Mouse (Mus musculus) kidney, embryonic 14.5 days (tissue): ENCODE results near the gene Lias. TPM values are rescaled to one million over a fixed set of nuclear protein-coding genes. Genes with fewer than 3 reads are reported as not detected.

ENCODE experiments used
- ATAC-seq: fragments of 200-750 bp; cut with Nextera tagmentation; 2 replicates; pipeline ENCODE4 v1.8.0; 2017; ENCODE audit warnings: moderate number of reproducible peaks, mild to moderate bottlenecking, moderate TSS enrichment, moderate library complexity; ENCODE audit not compliant: low FRiP score, low TSS enrichment
- H3K27ac ChIP-seq: fragments of 300-500 bp; sonication (generic); 2 replicates; pipeline ENCODE4 v1.5.1; 2014; ENCODE audit warnings: low read depth, mild to moderate bottlenecking, low read length, moderate library complexity, mixed read lengths
- H3K27me3 ChIP-seq: fragments of 300-500 bp; sonication (generic); 2 replicates; pipeline ENCODE4 v1.6.1; 2014; ENCODE audit warnings: mild to moderate bottlenecking, low read length; ENCODE audit not compliant: control insufficient read depth, insufficient read depth
- H3K36me3 ChIP-seq: fragments of 300-500 bp; sonication (generic); 2 replicates; pipeline ENCODE4 v1.6.1; 2014; ENCODE audit warnings: low read length, mixed read lengths; ENCODE audit not compliant: control insufficient read depth, insufficient read depth
- H3K4me1 ChIP-seq: fragments of 300-500 bp; sonication (generic); 2 replicates; pipeline ENCODE4 v1.6.1; 2014; ENCODE audit warnings: low read length, mixed read lengths; ENCODE audit not compliant: control insufficient read depth, insufficient read depth
- H3K4me2 ChIP-seq: fragments of 300-500 bp; sonication (generic); replicated peaks from 2 replicates; pipeline ENCODE4 v1.6.1; 2014; ENCODE audit warnings: low read depth, mild to moderate bottlenecking, low read length
- H3K4me3 ChIP-seq: fragments of 300-500 bp; sonication (generic); 2 replicates; pipeline ENCODE4 v1.5.1; 2014; ENCODE audit warnings: mild to moderate bottlenecking, low read length
- H3K9ac ChIP-seq: fragments of 300-500 bp; sonication (generic); 2 replicates; pipeline ENCODE4 v1.6.1; 2014; ENCODE audit warnings: low read depth, mild to moderate bottlenecking, low read length, moderate library complexity
- H3K9me3 ChIP-seq: fragments of 300-500 bp; sonication (generic); 2 replicates; pipeline ENCODE4 v1.6.1; 2016; ENCODE audit warnings: low read length; ENCODE audit not compliant: control insufficient read depth
- WGBS: fragments of 180-500 bp; shearing (Covaris S2); extraction: QIAGEN DNeasy Blood & Tissue Kit; methylation state at CpG from one replicate; pipeline ENCODE4 v1.1.7; 2014; 5-methylcytosine and 5-hydroxymethylcytosine counted together
- polyA plus RNA-seq: library from polyadenylated mRNA; unstranded; fragments of >200 nt; fragmentation: Nextera tagmentation; extraction: Ambion mirVana; gene quantifications from 2 replicates; pipeline ENCODE4 v1.2.1, GENCODE M21; 2014

The Lias gene
- polyA plus RNA-seq, 1 experiment from 2014 or later: 66.5 TPM

DNA sequence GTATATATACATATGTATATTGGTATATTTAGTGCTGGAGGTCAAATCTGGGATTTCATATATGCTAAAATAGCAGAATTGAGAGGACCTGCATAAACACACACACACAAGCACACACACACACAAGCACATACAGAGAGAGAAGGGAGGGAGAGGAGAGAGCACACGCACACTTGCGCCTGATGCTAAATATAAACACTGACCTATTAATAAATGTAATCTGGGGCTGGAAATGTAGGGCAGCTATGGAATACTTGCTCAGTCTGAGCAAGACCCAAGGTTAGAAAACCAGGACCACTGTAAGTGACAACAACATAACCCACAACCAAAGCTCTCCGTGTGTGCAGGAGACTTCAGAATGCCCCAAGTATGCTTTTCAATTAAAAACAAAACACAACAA is 68.2 kb downstream of the Lias start:
- no peak overlapping the region for H3K4me2 ChIP-seq
- 92% methylated on average over 3 of the region's 3 CpGs for WGBS
- no peak overlapping the region for H3K4me3 ChIP-seq
- no peaks in the 10 kb centered on the region; the same call in 1 of the 2 replicates for H3K36me3 ChIP-seq
- no peak for ATAC-seq
- no peak overlapping the region for H3K9ac ChIP-seq
- H3K27me3 ChIP-seq: no peaks in the 10 kb centered on the region
- H3K9me3 ChIP-seq: no peaks in the 10 kb centered on the region
- H3K4me1 ChIP-seq: 0 out of 2 replicates have a peak, but pooled peaks cover 12% of the 10 kb centered on the region
- H3K27ac ChIP-seq: no peak overlapping the region

Other genes with a start within 250 kb of the Lias start
- 8.7 and 15.8 TPM in 2 replicates for gene Wdr19, start 191.8 kb upstream of the Lias start, polyA plus RNA-seq
- 94.5 and 100 TPM in 2 replicates for gene Rfc1, start 55.8 kb upstream of the Lias start, polyA plus RNA-seq
- gene Klb, start 43.2 kb upstream of the Lias start, polyA plus RNA-seq: not detected in 2 replicates
- gene Rpl9, start 53 bp upstream of the Lias start, polyA plus RNA-seq: 1,219 and 1,442 TPM in 2 replicates
- gene Ugdh, start 44.5 kb downstream of the Lias start, polyA plus RNA-seq: 56.2 and 68.9 TPM in 2 replicates
- gene Gm43552, start 101.3 kb downstream of the Lias start, polyA plus RNA-seq: not detected in 2 replicates
- gene Smim14, start 145.7 kb downstream of the Lias start, polyA plus RNA-seq: 83.9 and 91.6 TPM in 2 replicates
- gene Ube2k, start 145.7 kb downstream of the Lias start, polyA plus RNA-seq: 154 and 186 TPM in 2 replicates